Mouse (Mus musculus) forebrain, embryonic 12.5 days (tissue): ENCODE measurements around the gene Slc2a8. TPM values are rescaled to one million over a fixed set of nuclear protein-coding genes. Genes with fewer than 3 reads are reported as not detected.

ENCODE experiments used
- ATAC-seq: fragments of 200-750 bp; cut with Nextera tagmentation; 2 replicates; pipeline ENCODE4 v1.8.0; 2017; ENCODE audit warnings: moderate TSS enrichment; ENCODE audit not compliant: low FRiP score
- H3K27ac ChIP-seq: fragments of 300-500 bp; sonication (generic); 2 replicates; pipeline ENCODE4 v1.5.1; 2016; ENCODE audit warnings: mild to moderate bottlenecking
- H3K27me3 ChIP-seq: fragments of 300-500 bp; sonication (generic); 2 replicates; pipeline ENCODE4 v1.6.1; 2016; ENCODE audit warnings: mild to moderate bottlenecking
- H3K36me3 ChIP-seq: fragments of 300-500 bp; sonication (generic); replicated peaks from 2 replicates; pipeline ENCODE4 v1.6.1; 2016; ENCODE audit warnings: mild to moderate bottlenecking
- H3K4me1 ChIP-seq: fragments of 300-500 bp; sonication (generic); 2 replicates; pipeline ENCODE4 v1.6.1; 2016
- H3K4me2 ChIP-seq: fragments of 300-500 bp; sonication (generic); 2 replicates; pipeline ENCODE4 v1.6.1; 2016; ENCODE audit warnings: mild to moderate bottlenecking, moderate library complexity
- H3K4me3 ChIP-seq: fragments of 300-500 bp; sonication (generic); replicated peaks from 2 replicates; pipeline ENCODE4 v1.5.1; 2016; ENCODE audit warnings: mild to moderate bottlenecking
- H3K9ac ChIP-seq: fragments of 300-500 bp; sonication (generic); 2 replicates; pipeline ENCODE4 v1.6.1; 2016; ENCODE audit warnings: mild to moderate bottlenecking
- H3K9me3 ChIP-seq: fragments of 300-500 bp; sonication (generic); 2 replicates; pipeline ENCODE4 v1.6.1; 2016
- WGBS: fragments of 180-500 bp; shearing (Covaris S2); methylation state at CpG from one replicate; pipeline ENCODE4 v1.1.7; 2016; 5-methylcytosine and 5-hydroxymethylcytosine counted together
- polyA plus RNA-seq: library from polyadenylated mRNA; unstranded; fragments of >200 nt; fragmentation: Nextera tagmentation; extraction: Ambion mirVana; gene quantifications from 2 replicates; pipeline ENCODE4 v1.2.1, GENCODE M21; 2016

Gene Slc2a8
- polyA plus RNA-seq, 1 experiment from 2014 or later = 14.4 TPM

- no peaks in the 10 kb centered on the region for H3K27me3 ChIP-seq
- no peaks in the 10 kb centered on the region for H3K36me3 ChIP-seq
- H3K9me3 ChIP-seq = no peaks in the 10 kb centered on the region
- ATAC-seq = no peak
- no peak overlapping the region for H3K9ac ChIP-seq
- no peak overlapping the region for H3K4me2 ChIP-seq
- H3K4me3 ChIP-seq = no peak overlapping the region
- H3K27ac ChIP-seq = no peak overlapping the region
- H3K4me1 ChIP-seq = no peaks in the 10 kb centered on the region
- 80% methylated on average over 6 of the region's 6 CpGs for whole genome bisulfite sequencing
Measured at GRCm38 (mm10) chr2:32992130-32992529, 10.2 kb upstream of the Slc2a8 start.

- Histone ChIP-seq H3K27me3 (no peaks in the 10 kb centered on the region), H3K36me3 (no peaks in the 10 kb centered on the region), H3K4me3 (no peak overlapping the region), H3K4me1 (no peaks in the 10 kb centered on the region), H3K27ac (no peak overlapping the region), H3K4me2 (no peak overlapping the region), H3K9ac (no peak overlapping the region), H3K9me3 (no peaks in the 10 kb centered on the region)
- WGBS = 62% methylated on average over 13 of the region's 13 CpGs
- no peak for ATAC-seq
Measured at GRCm38 (mm10) chr2:32990167-32990832, 8.4 kb upstream of the Slc2a8 start.

GRCm38 (mm10) chr2:32989376-32989775 is 7.5 kb upstream of the Slc2a8 start:
- H3K36me3 ChIP-seq = no peaks in the 10 kb centered on the region
- WGBS = 79% methylated on average over 3 of the region's 3 CpGs
- no peak overlapping the region for H3K4me3 ChIP-seq
- H3K9ac ChIP-seq = no peak overlapping the region
- H3K4me1 ChIP-seq = no peaks in the 10 kb centered on the region
- ATAC-seq = no peak
- 0 out of 2 replicates have a peak, but pooled peaks cover 3% of the 10 kb centered on the region for H3K27me3 ChIP-seq
- no peaks in the 10 kb centered on the region for H3K9me3 ChIP-seq
- no peak overlapping the region for H3K27ac ChIP-seq
- H3K4me2 ChIP-seq = no peak overlapping the region

- Histone ChIP-seq H3K27me3 (peaks cover 11% of the 10 kb centered on the region; the same call in 1 of the 2 replicates), H3K36me3 (no peaks in the 10 kb centered on the region), H3K9ac (no peak overlapping the region), H3K27ac (no peak overlapping the region), H3K4me3 (no peak overlapping the region), H3K9me3 (no peaks in the 10 kb centered on the region), H3K4me1 (peaks cover 16% of the 10 kb centered on the region), H3K4me2 (no peak overlapping the region)
- WGBS = 67% methylated on average over 8 of the region's 8 CpGs
- no peak for ATAC-seq
Measured at GRCm38 (mm10) chr2:32985844-32986243, 4.0 kb upstream of the Slc2a8 start.

- H3K4me3 ChIP-seq = no peak overlapping the region
Measured at GRCm38 (mm10) chr2:32983617-32984016, 1.7 kb upstream of the Slc2a8 start.

GRCm38 (mm10) chr2:32982700-32983099 is 817 bp upstream of the Slc2a8 start:
- Histone ChIP-seq H3K36me3 (no peaks in the 10 kb centered on the region), H3K9me3 (no peaks in the 10 kb centered on the region), H3K27me3 (peaks cover 12% of the 10 kb centered on the region), H3K4me2 (peak overlapping the region; percentile 95), H3K4me3 (peak overlapping the region; percentile 74), H3K9ac (0 out of 2 replicates have a peak overlapping the region, but pooled peaks have one; percentile 39), H3K27ac (no peak overlapping the region), H3K4me1 (peaks cover 25% of the 10 kb centered on the region)
- ATAC-seq = no peak
- 2% methylated on average over 4 of the region's 4 CpGs for WGBS

More at GRCm38 (mm10) chr2:32983617-32984016, 1.7 kb upstream of the Slc2a8 start:
- no peak overlapping the region for H3K27ac ChIP-seq
- peaks cover 22% of the 10 kb centered on the region for H3K4me1 ChIP-seq
- WGBS = 64% methylated on average over 6 of the region's 6 CpGs
- peaks cover 12% of the 10 kb centered on the region for H3K27me3 ChIP-seq
- no peak for ATAC-seq
- H3K36me3 ChIP-seq = no peaks in the 10 kb centered on the region
- no peaks in the 10 kb centered on the region for H3K9me3 ChIP-seq
- no peak overlapping the region for H3K4me2 ChIP-seq
- no peak overlapping the region for H3K9ac ChIP-seq

GRCm38 (mm10) chr2:32981281-32981680 is 602 bp downstream of the Slc2a8 start:
- Histone ChIP-seq H3K27me3 (peaks cover 12% of the 10 kb centered on the region), H3K9ac (peak overlapping the region; percentile 91), H3K27ac (no peak overlapping the region), H3K36me3 (no peaks in the 10 kb centered on the region), H3K4me3 (peak overlapping the region; percentile 74), H3K4me1 (peaks cover 27% of the 10 kb centered on the region), H3K4me2 (peak overlapping the region; percentile 95), H3K9me3 (no peaks in the 10 kb centered on the region)
- under 1% methylated on average over 23 of the region's 23 CpGs for WGBS
- ATAC-seq = peak; percentile 42

- 84% methylated on average over 7 of the region's 7 CpGs for WGBS
- Histone ChIP-seq H3K4me2 (no peak overlapping the region), H3K4me1 (peaks cover 27% of the 10 kb centered on the region), H3K9ac (no peak overlapping the region), H3K36me3 (no peaks in the 10 kb centered on the region), H3K4me3 (no peak overlapping the region), H3K27ac (no peak overlapping the region), H3K27me3 (peaks cover 12% of the 10 kb centered on the region), H3K9me3 (no peaks in the 10 kb centered on the region)
- ATAC-seq = no peak
Measured at GRCm38 (mm10) chr2:32979675-32980074, 2.2 kb downstream of the Slc2a8 start.

GRCm38 (mm10) chr2:32978675-32979074 is 3.2 kb downstream of the Slc2a8 start:
- Histone ChIP-seq H3K9ac (no peak overlapping the region), H3K4me1 (peaks cover 27% of the 10 kb centered on the region), H3K9me3 (no peaks in the 10 kb centered on the region), H3K4me2 (no peak overlapping the region), H3K27ac (no peak overlapping the region), H3K36me3 (peaks cover 6% of the 10 kb centered on the region; the same call in 1 of the 2 replicates), H3K27me3 (peaks cover 5% of the 10 kb centered on the region), H3K4me3 (no peak overlapping the region)
- 78% methylated on average over 3 of the region's 3 CpGs for WGBS
- no peak for ATAC-seq

- H3K9ac ChIP-seq = no peak overlapping the region
- H3K36me3 ChIP-seq = peaks cover 14% of the 10 kb centered on the region; the same call in 1 of the 2 replicates
- peaks cover 3% of the 10 kb centered on the region; the same call in 1 of the 2 replicates for H3K27me3 ChIP-seq
- ATAC-seq = no peak
- no peak overlapping the region for H3K4me3 ChIP-seq
- no peak overlapping the region for H3K27ac ChIP-seq
- H3K9me3 ChIP-seq = no peaks in the 10 kb centered on the region
- WGBS = 82% methylated on average over 5 of the region's 5 CpGs
- peaks cover 18% of the 10 kb centered on the region for H3K4me1 ChIP-seq
- no peak overlapping the region for H3K4me2 ChIP-seq
Measured at GRCm38 (mm10) chr2:32977114-32977513, 4.8 kb downstream of the Slc2a8 start.

GRCm38 (mm10) chr2:32974216-32974615 is 7.7 kb downstream of the Slc2a8 start:
- Histone ChIP-seq H3K27ac (no peak overlapping the region), H3K4me2 (no peak overlapping the region), H3K36me3 (peaks cover 14% of the 10 kb centered on the region; the same call in 1 of the 2 replicates), H3K9ac (no peak overlapping the region), H3K4me3 (no peak overlapping the region), H3K9me3 (no peaks in the 10 kb centered on the region), H3K27me3 (no peaks in the 10 kb centered on the region), H3K4me1 (peaks cover 8% of the 10 kb centered on the region)
- WGBS = 90% methylated on average over 8 of the region's 8 CpGs
- ATAC-seq = no peak

GRCm38 (mm10) chr2:32971235-32971634 is 10.6 kb downstream of the Slc2a8 start:
- WGBS = 28% methylated on average over 9 of the region's 9 CpGs
- no peaks in the 10 kb centered on the region for H3K9me3 ChIP-seq
- H3K4me3 ChIP-seq = no peak overlapping the region
- ATAC-seq = no peak
- H3K27me3 ChIP-seq = no peaks in the 10 kb centered on the region
- H3K36me3 ChIP-seq = peaks cover 14% of the 10 kb centered on the region; the same call in 1 of the 2 replicates
- peaks cover 19% of the 10 kb centered on the region for H3K4me1 ChIP-seq
- H3K4me2 ChIP-seq = no peak overlapping the region
- H3K27ac ChIP-seq = 0 out of 2 replicates have a peak overlapping the region, but pooled peaks have one; percentile 13
- no peak overlapping the region for H3K9ac ChIP-seq

- Histone ChIP-seq H3K27ac (no peak overlapping the region), H3K9me3 (no peaks in the 10 kb centered on the region), H3K36me3 (peaks cover 20% of the 10 kb centered on the region), H3K4me2 (no peak overlapping the region), H3K4me1 (peaks cover 31% of the 10 kb centered on the region), H3K27me3 (no peaks in the 10 kb centered on the region), H3K9ac (no peak overlapping the region; the same call in 1 of the 2 replicates), H3K4me3 (no peak overlapping the region)
- no peak for ATAC-seq
- 93% methylated on average over 8 of the region's 8 CpGs for WGBS
Measured at GRCm38 (mm10) chr2:32969326-32969725, 12.6 kb downstream of the Slc2a8 start.
